Mouse (Mus musculus) limb, embryonic 15.5 days (tissue): ENCODE data around the gene Prkce. TPM values are rescaled to one million over a fixed set of nuclear protein-coding genes. Genes with fewer than 3 reads are reported as not detected.

Source experiments
- ATAC-seq: fragments of 200-750 bp; cut with Nextera tagmentation; 2 replicates; pipeline ENCODE4 v1.8.0; 2017; ENCODE audit warnings: low read depth, moderate TSS enrichment; ENCODE audit not compliant: insufficient number of reproducible peaks, low FRiP score, low TSS enrichment
- H3K27ac ChIP-seq: fragments of 300-500 bp; sonication (generic); 2 replicates; pipeline ENCODE4 v1.5.1; 2015; ENCODE audit warnings: moderate library complexity, mild to moderate bottlenecking, inconsistent platforms
- H3K27me3 ChIP-seq: fragments of 300-500 bp; sonication (generic); 2 replicates; pipeline ENCODE4 v1.6.1; 2015; ENCODE audit warnings: inconsistent platforms
- H3K36me3 ChIP-seq: fragments of 300-500 bp; sonication (generic); 2 replicates; pipeline ENCODE4 v1.6.1; 2015; ENCODE audit warnings: inconsistent platforms
- H3K4me1 ChIP-seq: fragments of 300-500 bp; sonication (generic); 2 replicates; pipeline ENCODE4 v1.6.1; 2015; ENCODE audit warnings: inconsistent platforms
- H3K4me2 ChIP-seq: fragments of 300-500 bp; sonication (generic); 2 replicates; pipeline ENCODE4 v1.6.1; 2015; ENCODE audit warnings: mild to moderate bottlenecking, inconsistent platforms
- H3K4me3 ChIP-seq: fragments of 300-500 bp; sonication (generic); 2 replicates; pipeline ENCODE4 v1.5.1; 2015; ENCODE audit warnings: mild to moderate bottlenecking, inconsistent platforms
- H3K9ac ChIP-seq: fragments of 300-500 bp; sonication (generic); 2 replicates; pipeline ENCODE4 v1.6.1; 2015; ENCODE audit warnings: inconsistent platforms
- H3K9me3 ChIP-seq: fragments of 300-500 bp; sonication (generic); 2 replicates; pipeline ENCODE4 v1.6.1; 2016; ENCODE audit warnings: inconsistent platforms
- WGBS: fragments of 180-500 bp; shearing (Covaris S2); methylation state at CpG from one replicate; pipeline ENCODE4 v1.1.7; 2015; 5-methylcytosine and 5-hydroxymethylcytosine counted together
- polyA plus RNA-seq: library from polyadenylated mRNA; unstranded; fragments of >200 nt; fragmentation: Nextera tagmentation; extraction: Ambion mirVana; gene quantifications from 2 replicates; pipeline ENCODE4 v1.2.1, GENCODE M21; 2015

Gene Prkce
- polyA plus RNA-seq, 1 experiment from 2014 or later, result 6.8 TPM

- Histone ChIP-seq H3K9ac (no peak overlapping the region), H3K4me2 (no peak overlapping the region), H3K27me3 (no peaks in the 10 kb centered on the region), H3K9me3 (no peaks in the 10 kb centered on the region), H3K4me1 (no peaks in the 10 kb centered on the region), H3K4me3 (no peak overlapping the region), H3K36me3 (no peaks in the 10 kb centered on the region), H3K27ac (no peak overlapping the region)
- ATAC-seq, result no peak
- WGBS, result 79% methylated on average over 7 of the region's 7 CpGs
These were observed 351.0 kb downstream of the Prkce start for GRCm38 (mm10) chr17:86518604-86519003.

- Histone ChIP-seq H3K4me1 (no peaks in the 10 kb centered on the region), H3K9ac (no peak overlapping the region), H3K27ac (no peak overlapping the region), H3K27me3 (no peaks in the 10 kb centered on the region), H3K4me3 (no peak overlapping the region), H3K9me3 (no peaks in the 10 kb centered on the region), H3K4me2 (no peak overlapping the region), H3K36me3 (no peaks in the 10 kb centered on the region)
- WGBS, result 86% methylated on average over 11 of the region's 11 CpGs
- ATAC-seq, result no peak
These were observed 353.7 kb downstream of the Prkce start for GRCm38 (mm10) chr17:86521252-86521651.

- WGBS, result 86% methylated on average over 5 of the region's 5 CpGs
- no peak for ATAC-seq
- no peaks in the 10 kb centered on the region for H3K9me3 ChIP-seq
- no peak overlapping the region for H3K4me2 ChIP-seq
- H3K27me3 ChIP-seq, result no peaks in the 10 kb centered on the region
- no peaks in the 10 kb centered on the region for H3K4me1 ChIP-seq
- H3K9ac ChIP-seq, result no peak overlapping the region
- H3K4me3 ChIP-seq, result no peak overlapping the region
- H3K27ac ChIP-seq, result no peak overlapping the region
- no peaks in the 10 kb centered on the region for H3K36me3 ChIP-seq
These were observed 355.1 kb downstream of the Prkce start for GRCm38 (mm10) chr17:86522649-86523048.

- H3K4me1 ChIP-seq, result no peaks in the 10 kb centered on the region
- H3K27me3 ChIP-seq, result no peaks in the 10 kb centered on the region
- ATAC-seq, result no peak
- H3K4me2 ChIP-seq, result no peak overlapping the region
- H3K36me3 ChIP-seq, result no peaks in the 10 kb centered on the region
- H3K9me3 ChIP-seq, result no peaks in the 10 kb centered on the region
- H3K27ac ChIP-seq, result no peak overlapping the region
- H3K9ac ChIP-seq, result no peak overlapping the region
- WGBS, result 76% methylated on average over 3 of the region's 3 CpGs
- no peak overlapping the region for H3K4me3 ChIP-seq
These were observed 355.8 kb downstream of the Prkce start for GRCm38 (mm10) chr17:86523374-86523773.

GRCm38 (mm10) chr17:86523843-86524242 is 356.3 kb downstream of the Prkce start:
- Histone ChIP-seq H3K27ac (no peak overlapping the region), H3K4me2 (no peak overlapping the region), H3K9ac (no peak overlapping the region), H3K36me3 (no peaks in the 10 kb centered on the region), H3K4me1 (no peaks in the 10 kb centered on the region), H3K9me3 (no peaks in the 10 kb centered on the region), H3K27me3 (no peaks in the 10 kb centered on the region), H3K4me3 (no peak overlapping the region)
- WGBS, result 88% methylated on average over 10 of the region's 10 CpGs
- no peak for ATAC-seq

GRCm38 (mm10) chr17:86525075-86525474 is 357.5 kb downstream of the Prkce start:
- Histone ChIP-seq H3K36me3 (no peaks in the 10 kb centered on the region), H3K27me3 (no peaks in the 10 kb centered on the region), H3K4me2 (no peak overlapping the region), H3K9ac (no peak overlapping the region), H3K27ac (no peak overlapping the region), H3K9me3 (no peaks in the 10 kb centered on the region), H3K4me1 (0 out of 2 replicates have a peak, but pooled peaks cover 2% of the 10 kb centered on the region), H3K4me3 (no peak overlapping the region)
- WGBS, result 88% methylated on average over 2 of the region's 2 CpGs
- no peak for ATAC-seq

GRCm38 (mm10) chr17:86526016-86526415 is 358.4 kb downstream of the Prkce start:
- 0 out of 2 replicates have a peak, but pooled peaks cover 3% of the 10 kb centered on the region for H3K4me1 ChIP-seq
- H3K9me3 ChIP-seq, result no peaks in the 10 kb centered on the region
- H3K4me2 ChIP-seq, result no peak overlapping the region
- no peak overlapping the region for H3K9ac ChIP-seq
- no peaks in the 10 kb centered on the region for H3K27me3 ChIP-seq
- no peak overlapping the region for H3K27ac ChIP-seq
- no peak for ATAC-seq
- WGBS, result 67% methylated on average over 7 of the region's 7 CpGs
- no peak overlapping the region for H3K4me3 ChIP-seq
- no peaks in the 10 kb centered on the region for H3K36me3 ChIP-seq

GRCm38 (mm10) chr17:86527298-86527697 is 359.7 kb downstream of the Prkce start:
- H3K27ac ChIP-seq, result no peak overlapping the region
- no peaks in the 10 kb centered on the region for H3K9me3 ChIP-seq
- ATAC-seq, result no peak
- no peak overlapping the region for H3K9ac ChIP-seq
- H3K4me3 ChIP-seq, result no peak overlapping the region
- no peaks in the 10 kb centered on the region for H3K36me3 ChIP-seq
- H3K4me1 ChIP-seq, result 0 out of 2 replicates have a peak, but pooled peaks cover 8% of the 10 kb centered on the region
- no peak overlapping the region for H3K4me2 ChIP-seq
- no peaks in the 10 kb centered on the region for H3K27me3 ChIP-seq
- 82% methylated on average over 5 of the region's 5 CpGs for WGBS

GRCm38 (mm10) chr17:86529003-86529402 is 361.4 kb downstream of the Prkce start:
- Histone ChIP-seq H3K9ac (no peak overlapping the region), H3K27ac (no peak overlapping the region), H3K27me3 (no peaks in the 10 kb centered on the region), H3K36me3 (no peaks in the 10 kb centered on the region), H3K9me3 (no peaks in the 10 kb centered on the region), H3K4me2 (no peak overlapping the region), H3K4me3 (no peak overlapping the region), H3K4me1 (peaks cover 8% of the 10 kb centered on the region; the same call in 1 of the 2 replicates)
- no peak for ATAC-seq
- WGBS, result 83% methylated on average over 10 of the region's 10 CpGs

GRCm38 (mm10) chr17:86529411-86529810 is 361.8 kb downstream of the Prkce start:
- H3K4me1 ChIP-seq, result peaks cover 8% of the 10 kb centered on the region; the same call in 1 of the 2 replicates
- no peaks in the 10 kb centered on the region for H3K36me3 ChIP-seq
- H3K9me3 ChIP-seq, result no peaks in the 10 kb centered on the region
- H3K27ac ChIP-seq, result no peak overlapping the region; the same call in 1 of the 2 replicates
- H3K27me3 ChIP-seq, result no peaks in the 10 kb centered on the region
- H3K9ac ChIP-seq, result no peak overlapping the region
- H3K4me2 ChIP-seq, result no peak overlapping the region
- no peak overlapping the region for H3K4me3 ChIP-seq
- 62% methylated on average over 4 of the region's 4 CpGs for WGBS
- no peak for ATAC-seq

- no peaks in the 10 kb centered on the region for H3K27me3 ChIP-seq
- no peak overlapping the region for H3K4me2 ChIP-seq
- no peak overlapping the region for H3K4me3 ChIP-seq
- WGBS, result 90% methylated on average over 6 of the region's 6 CpGs
- no peak overlapping the region for H3K27ac ChIP-seq
- no peaks in the 10 kb centered on the region for H3K9me3 ChIP-seq
- no peak overlapping the region for H3K9ac ChIP-seq
- ATAC-seq, result no peak
- H3K36me3 ChIP-seq, result no peaks in the 10 kb centered on the region
- peaks cover 10% of the 10 kb centered on the region for H3K4me1 ChIP-seq
These were observed 363.6 kb downstream of the Prkce start for GRCm38 (mm10) chr17:86531231-86531630.

- 78% methylated on average over 17 of the region's 17 CpGs for WGBS
- H3K4me3 ChIP-seq, result no peak overlapping the region
- H3K9me3 ChIP-seq, result no peaks in the 10 kb centered on the region
- H3K4me2 ChIP-seq, result no peak overlapping the region
- H3K27ac ChIP-seq, result no peak overlapping the region
- no peaks in the 10 kb centered on the region for H3K27me3 ChIP-seq
- H3K4me1 ChIP-seq, result peaks cover 14% of the 10 kb centered on the region
- H3K9ac ChIP-seq, result no peak overlapping the region
- no peak for ATAC-seq
- no peaks in the 10 kb centered on the region for H3K36me3 ChIP-seq
These were observed 365.4 kb downstream of the Prkce start for GRCm38 (mm10) chr17:86532783-86533548.

GRCm38 (mm10) chr17:86533549-86533851 is 365.9 kb downstream of the Prkce start:
- H3K9ac ChIP-seq, result no peak overlapping the region
- H3K4me3 ChIP-seq, result no peak overlapping the region
- H3K4me1 ChIP-seq, result peaks cover 14% of the 10 kb centered on the region
- no peak for ATAC-seq
- H3K4me2 ChIP-seq, result no peak overlapping the region
- H3K27ac ChIP-seq, result no peak overlapping the region
- H3K36me3 ChIP-seq, result no peaks in the 10 kb centered on the region
- H3K9me3 ChIP-seq, result no peaks in the 10 kb centered on the region
- WGBS, result 84% methylated on average over 11 of the region's 11 CpGs
- H3K27me3 ChIP-seq, result no peaks in the 10 kb centered on the region
